Mouse (Mus musculus) bone marrow, adult 2 months (tissue): Measurements from ENCODE around the gene Lactb.

ENCODE experiments used
- CTCF ChIP-seq: fragments of 200-500 bp; IDR thresholded peaks from 2 replicates; pipeline ENCODE4 v1.5.1; 2011; ENCODE audit warnings: low read length, control low read depth; ENCODE audit not compliant: control insufficient read depth, insufficient read depth
- POLR2A ChIP-seq: fragments of 200-500 bp; IDR thresholded peaks from 2 replicates; pipeline ENCODE4 v1.6.1; 2011; ENCODE audit warnings: low read depth, mild to moderate bottlenecking, control low read depth, low read length, borderline replicate concordance; ENCODE audit not compliant: control insufficient read depth

DNA sequence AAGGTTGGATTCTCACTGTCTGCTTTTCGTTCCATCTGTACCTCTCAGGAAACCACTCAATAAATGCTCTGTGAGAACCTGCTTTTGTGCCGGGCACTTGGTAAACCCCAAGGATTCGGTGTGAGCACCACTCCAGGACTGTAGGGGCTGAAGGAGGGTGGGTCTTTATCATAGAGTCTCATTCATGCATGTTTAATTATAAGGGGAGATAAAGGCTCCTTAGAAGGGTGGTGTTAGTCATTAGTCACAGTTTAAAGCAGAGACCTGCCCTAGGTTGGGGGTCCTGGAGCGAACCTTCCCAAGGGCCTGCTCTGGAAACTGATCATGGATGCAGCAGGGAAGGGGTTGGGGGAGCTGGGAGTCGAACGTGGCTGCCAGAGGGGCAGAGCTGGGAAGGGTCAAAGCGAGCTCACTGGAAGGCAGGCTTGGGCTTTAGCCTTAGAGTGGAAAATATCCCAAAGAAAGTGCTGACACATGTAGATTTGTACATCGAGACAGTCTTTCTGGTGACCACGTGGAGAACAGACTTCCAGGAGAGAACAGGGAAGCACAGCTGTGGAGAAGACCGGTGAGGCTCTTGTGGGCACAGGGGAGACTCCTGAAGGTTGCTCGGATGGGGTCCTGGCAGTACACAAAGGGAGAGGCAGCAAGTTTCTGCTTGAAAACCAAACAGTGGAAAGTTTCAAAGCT is 13.1 kb upstream of the Lactb start:
- no peak for TF ChIP-seq CTCF
- TF ChIP-seq POLR2A: no peak
